Mouse (Mus musculus): ENCODE measurements at regions not wholly inside any gene's neighbourhood (a gene's known extent, or its start where the extent isn't known, plus 50 kb on each side); places are given as distances from the start of the nearest gene placed in this dataset.

GRCm38 (mm10) chr17:64941555-64941954, 105.7 kb upstream of the 4930583I09Rik start:
- 90% methylated on average over 6 of the region's 6 CpGs for WGBS
- Histone ChIP-seq H3K9me3 (ENCODE audit: control insufficient read depth, low read length) (no peaks in the 10 kb centered on the region), H3K36me3 (ENCODE audit: control insufficient read depth, insufficient read depth, low read length) (no peaks in the 10 kb centered on the region), H3K9ac (ENCODE audit: low read length) (no peak overlapping the region), H3K4me3 (ENCODE audit: low read depth, low read length) (no peak overlapping the region), H3K4me1 (ENCODE audit: control insufficient read depth, insufficient read depth, low read length) (peaks cover 3% of the 10 kb centered on the region; the same call in 1 of the 2 replicates), H3K4me2 (no peak overlapping the region), H3K27ac (ENCODE audit: low read depth, low read length) (no peak overlapping the region), H3K27me3 (ENCODE audit: control insufficient read depth, insufficient read depth, low read length) (no peaks in the 10 kb centered on the region)
- no peak for DNase-seq (ENCODE audit: low spot score, missing footprints)
- no peak for ATAC-seq (ENCODE audit: low FRiP score)

DNA sequence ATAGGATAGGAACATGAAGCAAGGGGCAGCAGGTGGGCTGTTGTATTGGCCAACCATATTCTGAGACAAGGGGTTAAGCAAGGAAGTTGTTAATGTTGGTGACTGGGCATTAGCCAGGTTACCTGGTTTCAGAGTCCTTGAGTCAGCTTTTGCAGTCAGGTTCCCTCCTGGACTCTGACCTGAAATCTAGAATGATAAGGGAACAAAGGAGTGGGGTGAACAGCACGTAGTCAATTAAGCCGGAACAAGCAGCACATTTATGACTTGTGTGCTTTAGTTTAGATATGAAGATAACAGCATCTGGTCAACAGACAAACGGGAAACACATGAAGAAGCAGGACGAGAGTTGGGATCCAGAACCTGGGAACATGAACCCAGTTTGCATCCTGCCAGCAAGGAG, 99.8 kb upstream of the 4930583I09Rik start:
- no peaks in the 10 kb centered on the region for H3K9me3 ChIP-seq (ENCODE audit: control insufficient read depth, low read length)
- H3K4me1 ChIP-seq (ENCODE audit: control insufficient read depth, insufficient read depth, low read length), result peaks cover 3% of the 10 kb centered on the region; the same call in 1 of the 2 replicates
- no peak overlapping the region for H3K9ac ChIP-seq (ENCODE audit: low read length)
- no peak for ATAC-seq (ENCODE audit: low FRiP score)
- no peak overlapping the region for H3K4me2 ChIP-seq
- H3K36me3 ChIP-seq (ENCODE audit: control insufficient read depth, insufficient read depth, low read length), result no peaks in the 10 kb centered on the region
- no peaks in the 10 kb centered on the region for H3K27me3 ChIP-seq (ENCODE audit: control insufficient read depth, insufficient read depth, low read length)
- no peak overlapping the region for H3K27ac ChIP-seq (ENCODE audit: low read depth, low read length)
- no peak overlapping the region for H3K4me3 ChIP-seq (ENCODE audit: low read depth, low read length)
- no peak for DNase-seq (ENCODE audit: low spot score, missing footprints)
- 87% methylated on average over 4 of the region's 4 CpGs for WGBS

DNA sequence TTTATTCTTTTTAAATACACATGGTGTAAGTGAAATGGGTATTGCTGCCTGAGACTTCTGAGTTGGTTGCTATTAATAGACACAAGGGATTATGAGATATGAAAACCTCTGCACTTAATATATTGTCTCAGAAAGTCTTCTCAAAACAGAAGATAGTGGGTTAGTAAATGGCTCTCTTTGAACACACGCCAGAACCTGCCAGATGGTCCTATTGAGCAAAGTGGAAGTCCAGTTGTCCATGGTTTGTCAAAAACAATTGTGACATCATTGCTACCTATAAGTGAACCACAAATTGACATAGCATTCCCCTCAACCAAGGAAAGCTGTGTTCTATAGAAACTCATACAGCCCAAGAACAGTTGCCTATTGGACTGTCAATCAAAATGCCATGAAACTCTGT, 98.5 kb upstream of the 4930583I09Rik start:
- DNase-seq (ENCODE audit: low spot score, missing footprints) (no peak), ATAC-seq (ENCODE audit: low FRiP score) (no peak)
- 72% methylated on average over 1 of the region's 1 CpGs for WGBS
- Histone ChIP-seq H3K4me2 (no peak overlapping the region), H3K36me3 (ENCODE audit: control insufficient read depth, insufficient read depth, low read length) (no peaks in the 10 kb centered on the region), H3K4me3 (ENCODE audit: low read depth, low read length) (no peak overlapping the region), H3K9ac (ENCODE audit: low read length) (no peak overlapping the region), H3K27me3 (ENCODE audit: control insufficient read depth, insufficient read depth, low read length) (no peaks in the 10 kb centered on the region), H3K9me3 (ENCODE audit: control insufficient read depth, low read length) (no peaks in the 10 kb centered on the region), H3K4me1 (ENCODE audit: control insufficient read depth, insufficient read depth, low read length) (peaks cover 3% of the 10 kb centered on the region; the same call in 1 of the 2 replicates), H3K27ac (ENCODE audit: low read depth, low read length) (no peak overlapping the region)

- 47% methylated on average over 7 of the region's 7 CpGs for WGBS
- Histone ChIP-seq H3K27me3 (ENCODE audit: control insufficient read depth, insufficient read depth, low read length) (no peaks in the 10 kb centered on the region), H3K9ac (ENCODE audit: low read length) (no peak overlapping the region), H3K27ac (ENCODE audit: low read depth, low read length) (no peak overlapping the region), H3K4me1 (ENCODE audit: control insufficient read depth, insufficient read depth, low read length) (no peaks in the 10 kb centered on the region), H3K4me2 (no peak overlapping the region), H3K4me3 (ENCODE audit: low read depth, low read length) (no peak overlapping the region), H3K9me3 (ENCODE audit: control insufficient read depth, low read length) (no peaks in the 10 kb centered on the region), H3K36me3 (ENCODE audit: control insufficient read depth, insufficient read depth, low read length) (no peaks in the 10 kb centered on the region)
- no peak for DNase-seq (ENCODE audit: low spot score, missing footprints)
- no peak for ATAC-seq (ENCODE audit: low FRiP score)
Measured at GRCm38 (mm10) chr17:64930816-64931428, 95.1 kb upstream of the 4930583I09Rik start.

GRCm38 (mm10) chr17:64923762-64924161, 87.9 kb upstream of the 4930583I09Rik start:
- H3K27ac ChIP-seq (ENCODE audit: low read depth, low read length), result no peak overlapping the region
- no peaks in the 10 kb centered on the region for H3K4me1 ChIP-seq (ENCODE audit: control insufficient read depth, insufficient read depth, low read length)
- WGBS, result 94% methylated on average over 5 of the region's 5 CpGs
- ATAC-seq (ENCODE audit: low FRiP score), result no peak
- no peaks in the 10 kb centered on the region for H3K36me3 ChIP-seq (ENCODE audit: control insufficient read depth, insufficient read depth, low read length)
- H3K9me3 ChIP-seq (ENCODE audit: control insufficient read depth, low read length), result no peaks in the 10 kb centered on the region
- no peak for DNase-seq (ENCODE audit: low spot score, missing footprints)
- H3K27me3 ChIP-seq (ENCODE audit: control insufficient read depth, insufficient read depth, low read length), result no peaks in the 10 kb centered on the region
- H3K4me3 ChIP-seq (ENCODE audit: low read depth, low read length), result no peak overlapping the region
- H3K4me2 ChIP-seq, result no peak overlapping the region
- H3K9ac ChIP-seq (ENCODE audit: low read length), result no peak overlapping the region

- H3K27me3 ChIP-seq (ENCODE audit: control insufficient read depth, insufficient read depth, low read length), result no peaks in the 10 kb centered on the region
- 95% methylated on average over 4 of the region's 4 CpGs for WGBS
- no peaks in the 10 kb centered on the region for H3K4me1 ChIP-seq (ENCODE audit: control insufficient read depth, insufficient read depth, low read length)
- H3K9ac ChIP-seq (ENCODE audit: low read length), result no peak overlapping the region
- H3K4me2 ChIP-seq, result no peak overlapping the region
- no peak for DNase-seq (ENCODE audit: low spot score, missing footprints)
- H3K4me3 ChIP-seq (ENCODE audit: low read depth, low read length), result no peak overlapping the region
- H3K27ac ChIP-seq (ENCODE audit: low read depth, low read length), result no peak overlapping the region
- no peak for ATAC-seq (ENCODE audit: low FRiP score)
- no peaks in the 10 kb centered on the region for H3K9me3 ChIP-seq (ENCODE audit: control insufficient read depth, low read length)
- H3K36me3 ChIP-seq (ENCODE audit: control insufficient read depth, insufficient read depth, low read length), result no peaks in the 10 kb centered on the region
Measured at GRCm38 (mm10) chr17:64922235-64922634, 86.4 kb upstream of the 4930583I09Rik start.

DNA sequence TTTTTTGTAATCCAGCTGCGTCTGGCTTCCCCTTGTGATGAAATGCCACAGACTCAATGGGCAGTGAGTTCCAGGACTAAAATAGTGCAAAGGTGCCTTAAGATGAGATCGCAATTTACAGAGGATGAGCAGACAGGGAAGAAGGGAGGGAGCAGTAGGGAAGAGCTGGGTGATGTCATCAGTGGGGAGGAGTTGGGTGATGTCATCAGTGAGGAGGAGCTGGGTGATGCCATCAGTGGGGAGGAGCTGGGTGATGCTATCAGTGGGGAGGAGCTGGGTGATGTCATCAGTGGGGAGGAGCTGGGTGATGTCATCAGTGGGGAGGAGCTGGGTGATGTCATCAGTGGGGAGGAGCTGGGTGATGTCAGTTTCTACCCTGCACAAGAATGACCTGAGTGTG, 84.4 kb upstream of the 4930583I09Rik start:
- WGBS, result 77% methylated on average over 2 of the region's 2 CpGs
- ATAC-seq (ENCODE audit: low FRiP score) (no peak), DNase-seq (ENCODE audit: low spot score, missing footprints) (no peak)
- Histone ChIP-seq H3K4me2 (no peak overlapping the region), H3K27me3 (ENCODE audit: control insufficient read depth, insufficient read depth, low read length) (no peaks in the 10 kb centered on the region), H3K4me1 (ENCODE audit: control insufficient read depth, insufficient read depth, low read length) (peaks cover 9% of the 10 kb centered on the region; the same call in 1 of the 2 replicates), H3K36me3 (ENCODE audit: control insufficient read depth, insufficient read depth, low read length) (no peaks in the 10 kb centered on the region), H3K9ac (ENCODE audit: low read length) (no peak overlapping the region), H3K4me3 (ENCODE audit: low read depth, low read length) (no peak overlapping the region), H3K9me3 (ENCODE audit: control insufficient read depth, low read length) (no peaks in the 10 kb centered on the region), H3K27ac (ENCODE audit: low read depth, low read length) (no peak overlapping the region)

DNA sequence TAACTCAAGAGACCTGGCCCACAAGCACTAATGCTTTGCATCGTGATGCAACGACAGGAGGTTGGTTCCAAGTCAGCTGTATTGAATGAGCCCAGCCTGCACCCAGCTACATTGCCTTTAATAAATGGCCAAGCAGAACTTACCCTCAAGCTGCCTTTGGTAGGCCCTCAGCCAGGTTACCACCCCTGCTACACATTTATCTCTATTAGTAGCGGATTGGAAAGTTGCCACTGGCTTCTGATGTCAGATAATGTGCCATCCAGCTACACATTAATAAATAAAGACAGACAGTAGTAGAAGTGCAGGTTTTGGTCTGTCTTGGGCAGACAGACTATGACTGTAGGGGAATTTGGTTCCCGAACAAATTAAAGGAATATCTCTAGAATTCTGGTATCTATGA, 82.0 kb upstream of the 4930583I09Rik start:
- H3K4me3 ChIP-seq (ENCODE audit: low read depth, low read length), result no peak overlapping the region
- 93% methylated on average over 4 of the region's 4 CpGs for WGBS
- H3K4me1 ChIP-seq (ENCODE audit: control insufficient read depth, insufficient read depth, low read length), result peaks cover 13% of the 10 kb centered on the region
- H3K27ac ChIP-seq (ENCODE audit: low read depth, low read length), result no peak overlapping the region
- H3K9me3 ChIP-seq (ENCODE audit: control insufficient read depth, low read length), result no peaks in the 10 kb centered on the region
- no peak overlapping the region for H3K9ac ChIP-seq (ENCODE audit: low read length)
- no peaks in the 10 kb centered on the region for H3K36me3 ChIP-seq (ENCODE audit: control insufficient read depth, insufficient read depth, low read length)
- DNase-seq (ENCODE audit: low spot score, missing footprints) (no peak), ATAC-seq (ENCODE audit: low FRiP score) (no peak)
- H3K27me3 ChIP-seq (ENCODE audit: control insufficient read depth, insufficient read depth, low read length), result no peaks in the 10 kb centered on the region
- no peak overlapping the region for H3K4me2 ChIP-seq

- Histone ChIP-seq H3K4me3 (ENCODE audit: low read depth, low read length) (no peak overlapping the region), H3K27me3 (ENCODE audit: control insufficient read depth, insufficient read depth, low read length) (no peaks in the 10 kb centered on the region), H3K9ac (ENCODE audit: low read length) (no peak overlapping the region), H3K27ac (ENCODE audit: low read depth, low read length) (no peak overlapping the region), H3K4me2 (no peak overlapping the region), H3K36me3 (ENCODE audit: control insufficient read depth, insufficient read depth, low read length) (no peaks in the 10 kb centered on the region), H3K4me1 (ENCODE audit: control insufficient read depth, insufficient read depth, low read length) (peaks cover 13% of the 10 kb centered on the region), H3K9me3 (ENCODE audit: control insufficient read depth, low read length) (no peaks in the 10 kb centered on the region)
- ATAC-seq (ENCODE audit: low FRiP score) (no peak), DNase-seq (ENCODE audit: low spot score, missing footprints) (peak; percentile 87)
- 74% methylated on average over 6 of the region's 6 CpGs for WGBS
Measured at GRCm38 (mm10) chr17:64916657-64917056, 80.8 kb upstream of the 4930583I09Rik start.
